Mouse (Mus musculus) kidney, embryonic 14.5 days (tissue): ENCODE results near the gene Sptbn1. TPM values are rescaled to one million over a fixed set of nuclear protein-coding genes. Genes with fewer than 3 reads are reported as not detected.

Experiments
- ATAC-seq: fragments of 200-750 bp; cut with Nextera tagmentation; 2 replicates; pipeline ENCODE4 v1.8.0; 2017; ENCODE audit warnings: moderate number of reproducible peaks, mild to moderate bottlenecking, moderate TSS enrichment, moderate library complexity; ENCODE audit not compliant: low FRiP score, low TSS enrichment
- H3K27ac ChIP-seq: fragments of 300-500 bp; sonication (generic); 2 replicates; pipeline ENCODE4 v1.5.1; 2014; ENCODE audit warnings: low read depth, mild to moderate bottlenecking, low read length, moderate library complexity, mixed read lengths
- H3K27me3 ChIP-seq: fragments of 300-500 bp; sonication (generic); 2 replicates; pipeline ENCODE4 v1.6.1; 2014; ENCODE audit warnings: mild to moderate bottlenecking, low read length; ENCODE audit not compliant: control insufficient read depth, insufficient read depth
- H3K36me3 ChIP-seq: fragments of 300-500 bp; sonication (generic); 2 replicates; pipeline ENCODE4 v1.6.1; 2014; ENCODE audit warnings: low read length, mixed read lengths; ENCODE audit not compliant: control insufficient read depth, insufficient read depth
- H3K4me1 ChIP-seq: fragments of 300-500 bp; sonication (generic); 2 replicates; pipeline ENCODE4 v1.6.1; 2014; ENCODE audit warnings: low read length, mixed read lengths; ENCODE audit not compliant: control insufficient read depth, insufficient read depth
- H3K4me2 ChIP-seq: fragments of 300-500 bp; sonication (generic); replicated peaks from 2 replicates; pipeline ENCODE4 v1.6.1; 2014; ENCODE audit warnings: low read depth, mild to moderate bottlenecking, low read length
- H3K4me3 ChIP-seq: fragments of 300-500 bp; sonication (generic); 2 replicates; pipeline ENCODE4 v1.5.1; 2014; ENCODE audit warnings: mild to moderate bottlenecking, low read length
- H3K9ac ChIP-seq: fragments of 300-500 bp; sonication (generic); 2 replicates; pipeline ENCODE4 v1.6.1; 2014; ENCODE audit warnings: low read depth, mild to moderate bottlenecking, low read length, moderate library complexity
- H3K9me3 ChIP-seq: fragments of 300-500 bp; sonication (generic); 2 replicates; pipeline ENCODE4 v1.6.1; 2016; ENCODE audit warnings: low read length; ENCODE audit not compliant: control insufficient read depth
- WGBS: fragments of 180-500 bp; shearing (Covaris S2); extraction: QIAGEN DNeasy Blood & Tissue Kit; methylation state at CpG from one replicate; pipeline ENCODE4 v1.1.7; 2014; 5-methylcytosine and 5-hydroxymethylcytosine counted together
- polyA plus RNA-seq: library from polyadenylated mRNA; unstranded; fragments of >200 nt; fragmentation: Nextera tagmentation; extraction: Ambion mirVana; gene quantifications from 2 replicates; pipeline ENCODE4 v1.2.1, GENCODE M21; 2014

Gene Sptbn1
- polyA plus RNA-seq, 1 experiment from 2014 or later = 129 TPM

GRCm38 (mm10) chr11:30231336-30231735 is 36.6 kb downstream of the Sptbn1 start:
- Histone ChIP-seq H3K27me3 (no peaks in the 10 kb centered on the region), H3K4me3 (no peak overlapping the region), H3K4me2 (no peak overlapping the region), H3K9ac (no peak overlapping the region), H3K36me3 (peaks cover 4% of the 10 kb centered on the region; the same call in 1 of the 2 replicates), H3K9me3 (no peaks in the 10 kb centered on the region), H3K4me1 (peaks cover 11% of the 10 kb centered on the region; the same call in 1 of the 2 replicates), H3K27ac (no peak overlapping the region)
- ATAC-seq = no peak
- WGBS = 80% methylated on average over 3 of the region's 3 CpGs

GRCm38 (mm10) chr11:30230330-30230771 is 37.6 kb downstream of the Sptbn1 start:
- Histone ChIP-seq H3K4me2 (no peak overlapping the region), H3K4me1 (peaks cover 11% of the 10 kb centered on the region; the same call in 1 of the 2 replicates), H3K27me3 (no peaks in the 10 kb centered on the region), H3K9ac (no peak overlapping the region), H3K36me3 (no peaks in the 10 kb centered on the region), H3K27ac (peak overlapping the region; percentile 9; the same call in 1 of the 2 replicates), H3K4me3 (no peak overlapping the region), H3K9me3 (no peaks in the 10 kb centered on the region)
- WGBS = 82% methylated on average over 4 of the region's 4 CpGs
- peak; percentile 78; the same call in 1 of the 2 replicates for ATAC-seq

DNA sequence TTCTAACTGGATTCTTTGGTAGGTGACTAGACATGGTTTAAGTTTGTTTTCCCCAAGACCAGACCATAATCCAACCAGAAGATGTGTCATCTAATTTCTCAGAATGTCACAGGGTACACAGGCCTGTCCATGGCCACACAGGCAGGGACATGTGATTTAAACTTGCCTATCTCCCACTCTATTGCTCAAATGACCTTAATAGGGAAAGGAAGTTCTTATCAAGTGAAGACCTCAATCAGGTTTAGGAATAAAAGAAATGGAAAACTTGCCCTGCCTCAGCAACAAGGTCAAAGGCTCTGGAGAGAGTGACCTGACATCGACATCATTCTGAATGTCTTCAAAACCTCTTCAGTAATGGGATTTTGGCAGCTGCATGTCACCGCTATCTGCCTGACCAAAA is 41.2 kb downstream of the Sptbn1 start:
- no peaks in the 10 kb centered on the region for H3K36me3 ChIP-seq
- no peak overlapping the region for H3K27ac ChIP-seq
- no peaks in the 10 kb centered on the region for H3K9me3 ChIP-seq
- H3K4me2 ChIP-seq = no peak overlapping the region
- H3K4me1 ChIP-seq = peaks cover 11% of the 10 kb centered on the region; the same call in 1 of the 2 replicates
- no peak overlapping the region for H3K9ac ChIP-seq
- ATAC-seq = no peak
- no peaks in the 10 kb centered on the region for H3K27me3 ChIP-seq
- 94% methylated on average over 2 of the region's 2 CpGs for WGBS
- H3K4me3 ChIP-seq = no peak overlapping the region

- no peak overlapping the region for H3K27ac ChIP-seq
- H3K27me3 ChIP-seq = no peaks in the 10 kb centered on the region
- no peaks in the 10 kb centered on the region for H3K9me3 ChIP-seq
- H3K4me2 ChIP-seq = no peak overlapping the region
- 0 out of 2 replicates have a peak, but pooled peaks cover 6% of the 10 kb centered on the region for H3K4me1 ChIP-seq
- no peak for ATAC-seq
- no peak overlapping the region for H3K4me3 ChIP-seq
- no peak overlapping the region for H3K9ac ChIP-seq
- peaks cover 3% of the 10 kb centered on the region for H3K36me3 ChIP-seq
Observed at GRCm38 (mm10) chr11:30224599-30224998, 43.4 kb downstream of the Sptbn1 start.

GRCm38 (mm10) chr11:30222636-30223035 is 45.3 kb downstream of the Sptbn1 start:
- H3K36me3 ChIP-seq = peaks cover 14% of the 10 kb centered on the region
- 32% methylated on average over 2 of the region's 2 CpGs for WGBS
- H3K27ac ChIP-seq = no peak overlapping the region
- no peak overlapping the region for H3K9ac ChIP-seq
- 0 out of 2 replicates have a peak, but pooled peaks cover 6% of the 10 kb centered on the region for H3K4me1 ChIP-seq
- no peaks in the 10 kb centered on the region for H3K9me3 ChIP-seq
- no peaks in the 10 kb centered on the region for H3K27me3 ChIP-seq
- H3K4me2 ChIP-seq = no peak overlapping the region
- H3K4me3 ChIP-seq = no peak overlapping the region
- ATAC-seq = peak; percentile 81

DNA sequence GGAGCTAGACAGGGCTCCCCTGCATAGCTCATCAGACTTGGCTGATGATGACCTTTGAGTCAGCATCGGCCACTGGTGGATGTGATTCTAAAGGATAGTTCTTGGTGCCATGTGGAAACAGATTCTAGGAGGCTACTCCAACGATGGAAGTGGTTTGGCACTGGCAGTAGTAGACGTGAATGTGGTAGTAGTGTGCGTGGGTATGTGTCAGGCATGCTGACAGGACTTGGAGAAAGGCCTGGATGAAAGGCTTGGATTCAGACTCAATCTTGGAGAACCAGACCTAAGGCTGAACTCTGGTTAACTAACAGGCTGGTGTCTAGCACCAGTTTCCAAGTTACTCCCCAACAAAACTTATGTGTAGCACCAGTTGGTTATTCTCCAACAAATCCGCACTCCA is 46.9 kb downstream of the Sptbn1 start:
- no peaks in the 10 kb centered on the region for H3K27me3 ChIP-seq
- WGBS = 86% methylated on average over 5 of the region's 5 CpGs
- no peaks in the 10 kb centered on the region for H3K9me3 ChIP-seq
- no peak overlapping the region for H3K4me3 ChIP-seq
- H3K4me1 ChIP-seq = 0 out of 2 replicates have a peak, but pooled peaks cover 6% of the 10 kb centered on the region
- H3K27ac ChIP-seq = no peak overlapping the region
- peaks cover 18% of the 10 kb centered on the region for H3K36me3 ChIP-seq
- H3K4me2 ChIP-seq = no peak overlapping the region
- H3K9ac ChIP-seq = no peak overlapping the region
- no peak for ATAC-seq

- H3K4me1 ChIP-seq = 0 out of 2 replicates have a peak, but pooled peaks cover 6% of the 10 kb centered on the region
- peaks cover 18% of the 10 kb centered on the region for H3K36me3 ChIP-seq
- no peak overlapping the region for H3K27ac ChIP-seq
- 98% methylated on average over 1 of the region's 1 CpGs for WGBS
- no peaks in the 10 kb centered on the region for H3K9me3 ChIP-seq
- H3K4me2 ChIP-seq = no peak overlapping the region
- no peak for ATAC-seq
- H3K4me3 ChIP-seq = no peak overlapping the region
- H3K9ac ChIP-seq = no peak overlapping the region
- no peaks in the 10 kb centered on the region for H3K27me3 ChIP-seq
Observed at GRCm38 (mm10) chr11:30218386-30218785, 49.6 kb downstream of the Sptbn1 start.

DNA sequence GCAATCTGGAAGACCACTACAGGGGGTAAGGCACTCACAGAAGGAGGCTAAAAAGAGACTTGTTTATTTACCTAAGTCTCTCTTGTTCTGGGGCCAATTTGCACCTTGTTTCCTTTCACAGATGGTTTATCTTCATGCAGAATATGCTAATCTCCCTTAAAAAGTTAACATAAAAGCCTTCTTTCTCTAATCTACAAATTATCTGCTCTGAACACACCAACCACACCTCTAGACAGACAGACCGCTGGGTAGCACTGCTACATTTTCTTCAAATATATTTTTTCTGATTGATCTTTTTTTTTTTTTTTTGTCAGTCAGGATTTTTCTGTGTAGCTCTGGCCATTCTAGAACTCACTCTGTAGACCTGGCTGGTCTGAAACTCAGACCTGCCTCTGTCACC is 50.5 kb downstream of the Sptbn1 start:
- no peak for ATAC-seq
- H3K27ac ChIP-seq = no peak overlapping the region
- no peaks in the 10 kb centered on the region for H3K27me3 ChIP-seq
- H3K4me1 ChIP-seq = 0 out of 2 replicates have a peak, but pooled peaks cover 6% of the 10 kb centered on the region
- H3K4me3 ChIP-seq = no peak overlapping the region
- no peak overlapping the region for H3K9ac ChIP-seq
- peaks cover 18% of the 10 kb centered on the region for H3K36me3 ChIP-seq
- no peak overlapping the region for H3K4me2 ChIP-seq
- 71% methylated on average over 1 of the region's 1 CpGs for WGBS
- H3K9me3 ChIP-seq = no peaks in the 10 kb centered on the region

- WGBS = 66% methylated on average over 5 of the region's 5 CpGs
- no peak for ATAC-seq
- Histone ChIP-seq H3K4me3 (no peak overlapping the region), H3K36me3 (peaks cover 3% of the 10 kb centered on the region; the same call in 1 of the 2 replicates), H3K27me3 (no peaks in the 10 kb centered on the region), H3K4me2 (no peak overlapping the region), H3K9ac (no peak overlapping the region), H3K9me3 (no peaks in the 10 kb centered on the region), H3K27ac (no peak overlapping the region), H3K4me1 (peaks cover 6% of the 10 kb centered on the region; the same call in 1 of the 2 replicates)
Observed at GRCm38 (mm10) chr11:30211663-30212416, 56.1 kb downstream of the Sptbn1 start.
